Mouse (Mus musculus) limb, embryonic 12.5 days (tissue): ENCODE results near the gene Polr3h. TPM values are rescaled to one million over a fixed set of nuclear protein-coding genes. Genes with fewer than 3 reads are reported as not detected.

Source experiments
- ATAC-seq: fragments of 200-750 bp; cut with Nextera tagmentation; 2 replicates; pipeline ENCODE4 v1.8.0; 2017; ENCODE audit warnings: low read depth, moderate TSS enrichment; ENCODE audit not compliant: insufficient number of reproducible peaks, insufficient read depth, low FRiP score, low TSS enrichment
- H3K27ac ChIP-seq: fragments of 300-500 bp; sonication (generic); 2 replicates; pipeline ENCODE4 v1.5.1; 2016; ENCODE audit warnings: mild to moderate bottlenecking, moderate library complexity
- H3K27me3 ChIP-seq: fragments of 300-500 bp; sonication (generic); 2 replicates; pipeline ENCODE4 v1.6.1; 2016; ENCODE audit warnings: mild to moderate bottlenecking, moderate library complexity
- H3K36me3 ChIP-seq: fragments of 300-500 bp; sonication (generic); 2 replicates; pipeline ENCODE4 v1.6.1; 2016; ENCODE audit warnings: mild to moderate bottlenecking, moderate library complexity
- H3K4me1 ChIP-seq: fragments of 300-500 bp; sonication (generic); replicated peaks from 2 replicates; pipeline ENCODE4 v1.6.1; 2016
- H3K4me2 ChIP-seq: fragments of 300-500 bp; sonication (generic); 2 replicates; pipeline ENCODE4 v1.6.1; 2016; ENCODE audit warnings: mild to moderate bottlenecking, moderate library complexity
- H3K4me3 ChIP-seq: fragments of 300-500 bp; sonication (generic); replicated peaks from 2 replicates; pipeline ENCODE4 v1.5.1; 2016; ENCODE audit warnings: mild to moderate bottlenecking
- H3K9ac ChIP-seq: fragments of 300-500 bp; sonication (generic); replicated peaks from 2 replicates; pipeline ENCODE4 v1.6.1; 2016; ENCODE audit warnings: mild to moderate bottlenecking, moderate library complexity
- H3K9me3 ChIP-seq: fragments of 300-500 bp; sonication (generic); 2 replicates; pipeline ENCODE4 v1.6.1; 2016; ENCODE audit warnings: mild to moderate bottlenecking, moderate library complexity
- WGBS: fragments of 180-500 bp; shearing (Covaris S2); methylation state at CpG from one replicate; pipeline ENCODE4 v1.1.7; 2016; 5-methylcytosine and 5-hydroxymethylcytosine counted together
- polyA plus RNA-seq: library from polyadenylated mRNA; unstranded; fragments of >200 nt; fragmentation: Nextera tagmentation; extraction: Ambion mirVana; gene quantifications from 2 replicates; pipeline ENCODE4 v1.2.1, GENCODE M21; 2016

Polr3h gene
- polyA plus RNA-seq, 1 experiment from 2014 or later = 62.4 TPM

- no peak overlapping the region for H3K9ac ChIP-seq
- peaks cover 19% of the 10 kb centered on the region for H3K4me1 ChIP-seq
- 84% methylated on average over 14 of the region's 14 CpGs for whole genome bisulfite sequencing
Observed at GRCm38 (mm10) chr15:81838554-81839235, 87.3 kb downstream of the Polr3h start.

More at GRCm38 (mm10) chr15:81838554-81839235, 87.3 kb downstream of the Polr3h start:
- Histone ChIP-seq H3K9me3 (no peaks in the 10 kb centered on the region), H3K4me3 (no peak overlapping the region), H3K4me2 (no peak overlapping the region), H3K27ac (no peak overlapping the region), H3K36me3 (no peaks in the 10 kb centered on the region), H3K27me3 (peaks cover 20% of the 10 kb centered on the region)
- no peak for ATAC-seq

Other genes starting within 250 kb of the Polr3h start
- 10.4 and 11.1 TPM in 2 replicates for gene Chadl, start 229.0 kb downstream of the Polr3h start, polyA plus RNA-seq
- 42.0 and 46.4 TPM in 2 replicates for gene Zc3h7b, start 181.2 kb downstream of the Polr3h start, polyA plus RNA-seq
- 121 and 125 TPM in 2 replicates for gene Rangap1, start 180.7 kb downstream of the Polr3h start, polyA plus RNA-seq
- gene Tef, start 123.8 kb downstream of the Polr3h start, polyA plus RNA-seq = 26.1 and 27.2 TPM in 2 replicates
- 22.6 and 25.0 TPM in 2 replicates for gene Tob2, start 67.4 kb downstream of the Polr3h start, polyA plus RNA-seq
- 147 and 168 TPM in 2 replicates for gene Phf5a, start 54.3 kb downstream of the Polr3h start, polyA plus RNA-seq
- gene Aco2, start 53.9 kb downstream of the Polr3h start, polyA plus RNA-seq = 139 and 143 TPM in 2 replicates
- 7.9 and 9.6 TPM in 2 replicates for gene Csdc2, start 10.5 kb upstream of the Polr3h start, polyA plus RNA-seq
- 16.7 and 17.1 TPM in 2 replicates for gene Pmm1, start 34.7 kb upstream of the Polr3h start, polyA plus RNA-seq
- not detected in 2 replicates for gene 1700029P11Rik, start 54.3 kb upstream of the Polr3h start, polyA plus RNA-seq
- gene Xrcc6, start 61.6 kb upstream of the Polr3h start, polyA plus RNA-seq = 91.2 and 91.6 TPM in 2 replicates
- 30.4 TPM in 2 replicates for gene Desi1, start 107.6 kb upstream of the Polr3h start, polyA plus RNA-seq
- gene Snu13, start 121.4 kb upstream of the Polr3h start, polyA plus RNA-seq = 263 and 272 TPM in 2 replicates
- gene 4930407I10Rik, start 132.9 kb upstream of the Polr3h start, polyA plus RNA-seq = not detected in 2 replicates
- gene Mei1, start 143.8 kb upstream of the Polr3h start, polyA plus RNA-seq = 0.10 TPM in 1 of 2 replicates, not detected in the other
- gene Ccdc134, start 201.7 kb upstream of the Polr3h start, polyA plus RNA-seq = 23.4 and 26.6 TPM in 2 replicates
- 186 and 188 TPM in 2 replicates for gene Srebf2, start 220.9 kb upstream of the Polr3h start, polyA plus RNA-seq